Comparison of ENCODE assay signal across 30 mouse cellular contexts in genomic region chr1:36235057-36235639, GRCm38 (mm10). TPM values are rescaled to one million over a fixed set of nuclear protein-coding genes. Genes with fewer than 3 reads are reported as not detected.
DNase-seq lines count a peak whose midpoint lies in the region; ATAC-seq and TF ChIP-seq lines count a peak whose summit lies in the region.
"Had no signal": no experiment of that assay in that cellular context is flagged by ENCODE, and none has a peak within 500 bp of the region (broad histone marks: within the 10 kb centered on the region; RNA-seq: fewer than 3 reads in every experiment).

No protein-coding gene starts in this region.

- in situ Hi-C loops in Patski (cut with MboI; ENCODE audit: low pct_unique_long_range_greater_than_20kb) = no loop called here

- H3K4me3 ChIP-seq in heart, embryonic 10.5 days = no peak overlapping the region
- H3K4me3 ChIP-seq: embryonic facial prominence, embryonic 13.5 days; erythroblast, embryonic 14.5 days; heart, embryonic 12.5 days; hindbrain, embryonic 13.5 days; left cerebral cortex, adult 2 months; limb, embryonic 13.5 days; lung, embryonic 15.5 days; midbrain, embryonic 15.5 days; myocyte; neural tube, embryonic 12.5 days had no signal

- H3K27ac ChIP-seq in heart, embryonic 10.5 days = no peak overlapping the region
- H3K27ac ChIP-seq: embryonic facial prominence, embryonic 13.5 days; hindbrain, embryonic 13.5 days; left cerebral cortex, adult 2 months; limb, embryonic 13.5 days; lung, embryonic 15.5 days; midbrain, embryonic 15.5 days; neural tube, embryonic 12.5 days; stomach, postnatal 0 days had no signal

- no peaks in the 10 kb centered on the region for H3K9me3 ChIP-seq in heart, embryonic 10.5 days
- H3K9me3 ChIP-seq: embryonic facial prominence, embryonic 13.5 days; heart, embryonic 12.5 days; hindbrain, embryonic 13.5 days; limb, embryonic 13.5 days; lung, embryonic 15.5 days; midbrain, embryonic 15.5 days; neural tube, embryonic 12.5 days had no signal

- 75% methylated on average over 9 of the region's 9 CpGs for WGBS in heart, embryonic 10.5 days

- no peaks in the 10 kb centered on the region for H3K27me3 ChIP-seq in heart, embryonic 10.5 days (ENCODE audit: insufficient read depth, poor library complexity, severe bottlenecking)
- H3K27me3 ChIP-seq in Patski = no peaks in the 10 kb centered on the region
- H3K27me3 ChIP-seq: embryonic facial prominence, embryonic 13.5 days; heart, embryonic 12.5 days; hindbrain, embryonic 13.5 days; limb, embryonic 13.5 days; lung, embryonic 15.5 days; midbrain, embryonic 15.5 days; neural tube, embryonic 12.5 days had no signal

- peaks cover 11% of the 10 kb centered on the region; the same call in 1 of the 2 replicates for H3K4me1 ChIP-seq in heart, embryonic 10.5 days
- H3K4me1 ChIP-seq: embryonic facial prominence, embryonic 13.5 days; limb, embryonic 13.5 days; lung, embryonic 15.5 days had no signal

- TF ChIP-seq CTCF in Patski (IDR thresholded peaks at IDR 0.05) = no peak

- ATAC-seq in CD4-positive, CD25-positive, alpha-beta regulatory T cell, adult 4 months = peak; percentile 53
- ATAC-seq in Patski = peak; percentile 17
- ATAC-seq in inflammation-experienced regulatory T-cells, adult 6 months = peak; percentile 66
- ATAC-seq: forebrain, embryonic 16.5 days; midbrain, embryonic 15.5 days had no signal

- peaks cover 23% of the 10 kb centered on the region for H3K36me3 ChIP-seq in heart, embryonic 10.5 days

- peak; percentile 55 for DNase-seq in heart, adult 11 months
- no peak for DNase-seq in heart, embryonic 10.5 days (ENCODE audit: low spot score)
- DNase-seq in Patski (ENCODE audit: low read depth, low spot score) = no peak
- no peak for DNase-seq in right cerebral cortex, postnatal 25 days
- DNase-seq in kidney, postnatal 4 days = no peak
- DNase-seq: cerebellum, adult 11-12 months; cerebellum, adult 9-11 months; gastrocnemius, postnatal 14 days; heart, adult 18-20 months; heart, postnatal 4 days; kidney, adult 11 months; kidney, postnatal 14 days; right cerebral cortex, adult 18-20 months; right cerebral cortex, postnatal 4 days; thymus, adult 18-20 months; thymus, postnatal 36 days had no signal

- POLR2A ChIA-PET in Patski (lab: Charles Lee) = interaction anchor here (1.0 kb wide), 1 partner anchor 18 kb away, joined by 3 read pairs; no protein-coding TSS in a partner anchor

- CTCF ChIA-PET in Patski (lab: Charles Lee) = interaction anchor here (0.8 to 1.3 kb wide), 2 partner anchors 8 to 37 kb away, joined by 3 to 4 read pairs; no protein-coding TSS in a partner anchor

RNA-seq across cellular contexts. Expression of gene Uggt1, which starts 9.4 kb away (rescaled TPM):
- 45.8 and 51.9 TPM in 2 replicates for polyA plus RNA-seq in heart, embryonic 10.5 days (2016; fragmentation: Nextera tagmentation; extraction: Ambion mirVana)
- polyA plus RNA-seq in CD4-positive, CD25-positive, alpha-beta regulatory T cell, adult 4 months (2017; shearing (Covaris generic)) = 10 to 100 TPM; 22.7 to 26.5 TPM
- 77.3 TPM for polyA plus RNA-seq in Patski (2021)
- 10 to 100 TPM; 22.5 to 27.7 (median 25.2) TPM for polyA plus RNA-seq in inflammation-experienced regulatory T-cells, adult 6 months (2017; shearing (Covaris generic))

RNA-seq across cellular contexts. Expression of gene Neurl3, which starts 39.3 kb away (rescaled TPM):
- 1.6 and 2.3 TPM in 2 replicates for polyA plus RNA-seq in heart, embryonic 10.5 days (2016; fragmentation: Nextera tagmentation; extraction: Ambion mirVana)
- 100 to 1,000 TPM in 1 of 2 experiments, 10 to 100 TPM in 1; 62.4 to 137 TPM for polyA plus RNA-seq in CD4-positive, CD25-positive, alpha-beta regulatory T cell, adult 4 months (2017; shearing (Covaris generic))
- 2.7 TPM for polyA plus RNA-seq in Patski (2021)
- 100 to 1,000 TPM in 1 of 3 experiments, 10 to 100 TPM in 2; 23.0 to 132 (median 83.6) TPM for polyA plus RNA-seq in inflammation-experienced regulatory T-cells, adult 6 months (2017; shearing (Covaris generic))
